Mouse (Mus musculus) heart, adult 2 months (tissue): Measurements from ENCODE around the gene Fdxr. TPM values are rescaled to one million over a fixed set of nuclear protein-coding genes. Genes with fewer than 3 reads are reported as not detected.
A peak's percentile ranks its signal among the peaks of the same experiment; 100 is the strongest.

Experiments
- DNase-seq, 2 experiments: peaks; one replicate each; pipeline ENCODE4 v3.0.0; 2021
- H3K27ac ChIP-seq: fragments of 200-600 bp; 2 replicates; pipeline ENCODE4 v1.8.1; 2022
- H3K27me3 ChIP-seq: fragments of 200-500 bp; 2 replicates; pipeline ENCODE4 v1.6.1; 2012; ENCODE audit warnings: mild to moderate bottlenecking, low read length, inconsistent platforms, mixed read lengths; ENCODE audit not compliant: control insufficient read depth, insufficient read depth
- H3K36me3 ChIP-seq: fragments of 200-500 bp; 2 replicates; pipeline ENCODE4 v1.6.1; 2012; ENCODE audit warnings: low read length, inconsistent platforms; ENCODE audit not compliant: control insufficient read depth, insufficient read depth
- H3K4me1 ChIP-seq: fragments of 200-500 bp; 2 replicates; pipeline ENCODE4 v1.6.1; 2011; ENCODE audit warnings: low read length; ENCODE audit not compliant: control insufficient read depth, insufficient read depth
- H3K4me3 ChIP-seq: fragments of 200-600 bp; 2 replicates; pipeline ENCODE4 v1.8.1; 2022
- H3K79me2 ChIP-seq: fragments of 200-500 bp; replicated peaks from 2 replicates; pipeline ENCODE4 v1.6.1; 2012; ENCODE audit warnings: mild to moderate bottlenecking, inconsistent platforms, low read length, moderate library complexity, mixed read lengths; ENCODE audit not compliant: control insufficient read depth, insufficient read depth
- H3K9ac ChIP-seq: fragments of 200-500 bp; 2 replicates; pipeline ENCODE4 v1.6.1; 2012; ENCODE audit warnings: low read depth, mild to moderate bottlenecking, control low read depth, inconsistent platforms, low read length, mixed read lengths
- CTCF ChIP-seq: fragments of 200-600 bp; IDR thresholded peaks from 2 replicates; pipeline ENCODE4 v1.8.1; 2022; ENCODE audit warnings: antibody characterized with exemption, mild to moderate bottlenecking, moderate library complexity
- EP300 ChIP-seq: fragments of 200-500 bp; IDR thresholded peaks from 2 replicates; pipeline ENCODE4 v1.6.1; 2011; ENCODE audit warnings: low read depth, low read length, control low read depth; ENCODE audit not compliant: insufficient read depth
- POLR2A ChIP-seq: fragments of 200-500 bp; IDR thresholded peaks from 2 replicates; pipeline ENCODE4 v1.6.1; 2011; ENCODE audit warnings: mild to moderate bottlenecking, low read depth, low read length, control low read depth; ENCODE audit not compliant: insufficient read depth
- whole genome bisulfite sequencing: fragments of 180-500 bp; shearing (Covaris S2); methylation state at CpG from one replicate; pipeline ENCODE4 v1.1.7; 2018; 5-methylcytosine and 5-hydroxymethylcytosine counted together
- intact Hi-C: fragments of 180-260 bp; cut with DNase I; formaldehyde crosslinking; loops from one replicate; pipeline ENCODE4 v1.15.1; 2025
- polyA plus RNA-seq: library from polyadenylated mRNA; depleted of rRNA; stranded (reverse); fragments of >200 nt; gene quantifications from 2 replicates; pipeline ENCODE4 v1.2.3, GENCODE M21; 2012
- total RNA-seq, 2 experiments: library from RNA; stranded (reverse); gene quantifications; 2 replicates each; pipeline ENCODE4 v1.2.3; 2021

Fdxr gene
- total and polyA plus RNA-seq, 3 experiments = 7.1 to 8.8 (median 8.4) TPM

GRCm38 (mm10) chr11:115251258-115251657, 25.6 kb downstream of the Fdxr start:
- H3K79me2 ChIP-seq = no peaks in the 10 kb centered on the region
- no peaks in the 10 kb centered on the region for H3K36me3 ChIP-seq
- peaks cover 15% of the 10 kb centered on the region for H3K27me3 ChIP-seq
- no peak overlapping the region for H3K9ac ChIP-seq
- no peak overlapping the region for H3K27ac ChIP-seq
- H3K4me3 ChIP-seq = no peak overlapping the region
- DNase-seq = no peak
- no peaks in the 10 kb centered on the region for H3K4me1 ChIP-seq
- intact Hi-C loops = no loop called here
- 63% methylated on average over 3 of the region's 3 CpGs for WGBS
- TF ChIP-seq POLR2A (no peak), CTCF (no peak)

DNA sequence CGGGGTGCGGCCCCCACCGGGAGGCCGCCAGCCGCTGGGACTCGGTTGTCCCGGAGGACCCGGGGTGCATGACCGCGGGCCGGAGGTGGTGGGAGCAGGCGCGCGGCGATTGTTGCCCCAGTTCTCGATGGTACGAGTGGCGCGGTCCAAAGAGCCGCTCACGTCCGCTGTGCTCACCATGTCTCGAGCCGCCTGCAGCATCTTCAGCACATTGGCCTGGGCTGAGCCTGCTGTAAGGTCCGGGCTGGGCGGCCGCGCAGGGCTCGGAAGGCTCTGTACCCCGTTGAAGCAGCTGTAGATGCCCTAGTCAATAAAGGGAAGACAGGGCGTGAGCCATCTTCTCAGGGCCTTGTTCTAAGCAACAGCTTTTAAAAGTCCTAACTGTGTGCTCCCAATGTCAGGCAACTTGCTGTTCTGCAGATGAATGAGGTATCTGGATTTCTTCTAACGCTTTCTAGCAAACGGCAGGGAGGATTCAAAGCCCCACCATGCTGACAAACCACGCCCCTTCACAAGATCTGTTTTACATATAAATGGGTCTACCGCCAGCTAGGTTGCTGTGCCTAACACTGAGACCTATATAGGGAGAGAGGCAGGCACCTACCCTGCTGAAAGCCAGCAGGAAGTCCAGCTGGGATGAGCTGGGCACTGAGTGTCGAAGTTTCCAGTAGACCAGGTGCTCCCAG, 26.3 kb downstream of the Fdxr start:
- DNase-seq = no peak
- Histone ChIP-seq H3K4me3 (no peak overlapping the region), H3K36me3 (no peaks in the 10 kb centered on the region), H3K9ac (no peak overlapping the region), H3K4me1 (no peaks in the 10 kb centered on the region), H3K27me3 (peaks cover 15% of the 10 kb centered on the region), H3K27ac (no peak overlapping the region), H3K79me2 (no peaks in the 10 kb centered on the region)
- no peak for TF ChIP-seq EP300
- TF ChIP-seq POLR2A = no peak
- TF ChIP-seq CTCF = no peak
- intact Hi-C loops = no loop called here
- 6% methylated on average over 35 of the region's 36 CpGs for WGBS

GRCm38 (mm10) chr11:115249721-115250404, 27.0 kb downstream of the Fdxr start:
- peak in 1 of 2 experiments; percentile 19 for DNase-seq

GRCm38 (mm10) chr11:115247945-115248344, 28.9 kb downstream of the Fdxr start:
- H3K27ac ChIP-seq = no peak overlapping the region
- H3K4me1 ChIP-seq = no peaks in the 10 kb centered on the region
- no peak for TF ChIP-seq CTCF
- TF ChIP-seq POLR2A = no peak
- no peak for TF ChIP-seq EP300
- intact Hi-C loops = no loop called here
- H3K4me3 ChIP-seq = no peak overlapping the region
- no peaks in the 10 kb centered on the region for H3K79me2 ChIP-seq
- H3K36me3 ChIP-seq = no peaks in the 10 kb centered on the region
- H3K27me3 ChIP-seq = peaks cover 15% of the 10 kb centered on the region
- no peak overlapping the region for H3K9ac ChIP-seq
- 74% methylated on average over 6 of the region's 6 CpGs for WGBS
- DNase-seq = no peak

More at GRCm38 (mm10) chr11:115249721-115250404, 27.0 kb downstream of the Fdxr start:
- intact Hi-C loops = no loop called here
- no peaks in the 10 kb centered on the region for H3K79me2 ChIP-seq
- 4% methylated on average over 59 of the region's 63 CpGs for WGBS
- no peaks in the 10 kb centered on the region for H3K4me1 ChIP-seq
- H3K27ac ChIP-seq = no peak overlapping the region
- H3K4me3 ChIP-seq = no peak overlapping the region
- no peak overlapping the region for H3K9ac ChIP-seq
- H3K36me3 ChIP-seq = no peaks in the 10 kb centered on the region
- TF ChIP-seq CTCF = peak; percentile 39
- no peak for TF ChIP-seq EP300
- no peak for TF ChIP-seq POLR2A
- peaks cover 15% of the 10 kb centered on the region for H3K27me3 ChIP-seq

DNA sequence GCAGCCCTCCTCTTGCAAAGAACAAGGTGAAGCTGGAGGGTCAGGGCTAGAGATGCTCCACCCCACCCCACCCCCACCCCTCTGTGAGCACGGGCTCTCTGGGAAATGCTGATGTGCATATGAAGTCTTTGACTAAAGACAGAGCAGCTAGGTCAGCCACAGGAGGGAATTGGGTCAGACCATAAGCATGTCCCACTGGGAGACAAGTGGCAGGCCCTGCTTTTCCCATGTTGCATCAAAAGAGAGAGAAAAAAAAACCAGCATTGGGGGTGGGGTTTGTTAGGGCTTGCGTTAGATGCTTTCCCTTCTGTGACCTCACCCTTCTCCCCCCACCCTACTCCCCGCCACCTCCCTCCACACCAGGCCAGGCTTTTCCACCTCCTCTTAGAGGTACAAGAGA, 29.6 kb downstream of the Fdxr start:
- H3K79me2 ChIP-seq = no peaks in the 10 kb centered on the region
- H3K9ac ChIP-seq = no peak overlapping the region
- intact Hi-C loops = no loop called here
- no peak overlapping the region for H3K4me3 ChIP-seq
- 33% methylated on average over 3 of the region's 3 CpGs for WGBS
- TF ChIP-seq POLR2A (no peak), EP300 (no peak), CTCF (no peak)
- no peak overlapping the region for H3K27ac ChIP-seq
- H3K4me1 ChIP-seq = no peaks in the 10 kb centered on the region
- H3K27me3 ChIP-seq = peaks cover 15% of the 10 kb centered on the region
- no peaks in the 10 kb centered on the region for H3K36me3 ChIP-seq
- no peak for DNase-seq

- Histone ChIP-seq H3K79me2 (no peaks in the 10 kb centered on the region), H3K27me3 (peaks cover 15% of the 10 kb centered on the region), H3K4me3 (no peak overlapping the region), H3K36me3 (no peaks in the 10 kb centered on the region), H3K27ac (no peak overlapping the region), H3K4me1 (no peaks in the 10 kb centered on the region), H3K9ac (no peak overlapping the region)
- peak in 1 of 2 experiments; percentile 14 for DNase-seq
- no peak for TF ChIP-seq EP300
- TF ChIP-seq POLR2A = no peak
- no peak for TF ChIP-seq CTCF
- intact Hi-C loops = no loop called here
- 76% methylated on average over 8 of the region's 8 CpGs for whole genome bisulfite sequencing
Measured at GRCm38 (mm10) chr11:115246386-115246785, 30.5 kb downstream of the Fdxr start.
